Mouse (Mus musculus): ENCODE data around the gene Mnat1.

GRCm38 (mm10) chr12:73125250-73125649, 1.7 kb downstream of the Mnat1 start:
- TF ChIP-seq CTCF (IDR thresholded peaks at IDR 0.05; ENCODE audit: borderline replicate concordance, insufficient read depth, low read length) (no peak), POLR2A (IDR thresholded peaks at IDR 0.05; ENCODE audit: low read depth, low read length) (no peak)

All from embryonic fibroblast, embryonic 13.5 days (primary cell).